Mouse (Mus musculus) bone marrow macrophage, adult 2 months (primary cell): ENCODE measurements around the gene Rnf151.

Source experiments
- CTCF ChIP-seq: IDR thresholded peaks from 2 replicates; pipeline ENCODE4 v1.5.1; 2012; ENCODE audit warnings: low read depth, mild to moderate bottlenecking, low read length, moderate library complexity
- POLR2A ChIP-seq: IDR thresholded peaks from 2 replicates; pipeline ENCODE4 v1.6.1; 2012; ENCODE audit warnings: mild to moderate bottlenecking, low read depth, low read length, borderline replicate concordance

GRCm38 (mm10) chr17:24738238-24738637 is 20.4 kb upstream of the Rnf151 start:
- no peak for TF ChIP-seq POLR2A
- no peak for TF ChIP-seq CTCF
